Mouse (Mus musculus) olfactory bulb, adult 2 months (tissue): ENCODE results near the gene Slc26a1. TPM values are rescaled to one million over a fixed set of nuclear protein-coding genes. Genes with fewer than 3 reads are reported as not detected.

Source experiments
- H3K27ac ChIP-seq: fragments of 200-500 bp; 2 replicates; pipeline ENCODE4 v1.5.1; 2012; ENCODE audit warnings: low read depth, low read length; ENCODE audit not compliant: insufficient read depth
- H3K4me1 ChIP-seq: fragments of 200-500 bp; 2 replicates; pipeline ENCODE4 v1.6.1; 2012; ENCODE audit warnings: low read length; ENCODE audit not compliant: control insufficient read depth, insufficient read depth
- H3K4me3 ChIP-seq: fragments of 200-500 bp; 2 replicates; pipeline ENCODE4 v1.5.1; 2012; ENCODE audit warnings: mild to moderate bottlenecking, low read depth, low read length, moderate library complexity; ENCODE audit not compliant: insufficient read depth
- CTCF ChIP-seq: fragments of 200-500 bp; IDR thresholded peaks from 2 replicates; pipeline ENCODE4 v1.5.1; 2012; ENCODE audit warnings: low read depth, mild to moderate bottlenecking, low read length, moderate library complexity; ENCODE audit not compliant: insufficient read depth
- POLR2A ChIP-seq: fragments of 200-500 bp; IDR thresholded peaks from 2 replicates; pipeline ENCODE4 v1.6.1; 2012; ENCODE audit warnings: mild to moderate bottlenecking, low read depth, low read length, moderate library complexity; ENCODE audit not compliant: insufficient read depth
- WGBS: fragments of 180-500 bp; shearing (Covaris S2); methylation state at CpG from one replicate; pipeline ENCODE4 v1.1.7; 2018; 5-methylcytosine and 5-hydroxymethylcytosine counted together
- polyA plus RNA-seq: library from polyadenylated mRNA; stranded (reverse); fragments of >200 nt; gene quantifications from 2 replicates; pipeline ENCODE4 v1.2.4, GENCODE M21; 2012; ENCODE audit warnings: low replicate concordance; ENCODE audit not compliant: missing spikeins, insufficient read depth, insufficient read length

The Slc26a1 gene
- polyA plus RNA-seq, 1 experiment, result not detected

- no peak overlapping the region for H3K4me3 ChIP-seq
- TF ChIP-seq POLR2A, result no peak
- TF ChIP-seq CTCF, result no peak
- H3K4me1 ChIP-seq, result no peaks in the 10 kb centered on the region
- H3K27ac ChIP-seq, result no peak overlapping the region
- WGBS, result 62% methylated on average over 2 of the region's 2 CpGs
These were observed 53.5 kb downstream of the Slc26a1 start for GRCm38 (mm10) chr5:108621870-108622269.

Other genes with a start within 250 kb of the Slc26a1 start
- gene Atp5k, start 241.1 kb downstream of the Slc26a1 start, polyA plus RNA-seq, result not detected in 2 replicates
- not detected in 2 replicates for gene Mfsd7a, start 226.7 kb downstream of the Slc26a1 start, polyA plus RNA-seq
- 59.2 TPM in 1 of 2 replicates, not detected in the other for gene Pcgf3, start 214.3 kb downstream of the Slc26a1 start, polyA plus RNA-seq
- gene Cplx1, start 125.5 kb downstream of the Slc26a1 start, polyA plus RNA-seq, result 281 and 534 TPM in 2 replicates
- 581 TPM in 1 of 2 replicates, not detected in the other for gene Gak, start 45.8 kb downstream of the Slc26a1 start, polyA plus RNA-seq
- not detected in 2 replicates for gene Tmem175, start 45.8 kb downstream of the Slc26a1 start, polyA plus RNA-seq
- gene Idua, start 15.2 kb downstream of the Slc26a1 start, polyA plus RNA-seq, result not detected in 2 replicates
- gene Dgkq, start 5.9 kb downstream of the Slc26a1 start, polyA plus RNA-seq, result not detected in 2 replicates
- not detected in 2 replicates for gene Fgfrl1, start 16.8 kb upstream of the Slc26a1 start, polyA plus RNA-seq
- gene Rnf212, start 99.4 kb upstream of the Slc26a1 start, polyA plus RNA-seq, result not detected in 2 replicates
- gene Tmed11, start 119.8 kb upstream of the Slc26a1 start, polyA plus RNA-seq, result not detected in 2 replicates
- gene Vmn2r8, start 133.3 kb upstream of the Slc26a1 start, polyA plus RNA-seq, result not detected in 2 replicates
- not detected in 2 replicates for gene Vmn2r9, start 177.0 kb upstream of the Slc26a1 start, polyA plus RNA-seq